Mouse (Mus musculus) spleen, postnatal 4 days (tissue): ENCODE data around the gene Nvl.

Source experiments
- DNase-seq, 2 experiments: peaks; one replicate each; pipeline ENCODE4 v3.0.0; 2022; ENCODE audit warnings: low spot score in 2 of 2

Gene Nvl

GRCm38 (mm10) chr1:181143950-181144836 is at the start of gene Nvl, which contains the start of gene Cnih4:
Gene Nvl (minus strand): TSS chr1:181144204.
Gene Cnih4 (plus strand): TSS chr1:181144693.
- peak; percentile 90 to 97 for DNase-seq

GRCm38 (mm10) chr1:181188925-181189324 is 44.9 kb upstream of the Nvl start:
- DNase-seq: no peak

- peak; percentile 47 to 70 for DNase-seq
Observed at GRCm38 (mm10) chr1:181170210-181170609, 26.2 kb upstream of the Nvl start.

GRCm38 (mm10) chr1:181168377-181168776 is 24.4 kb upstream of the Nvl start:
- no peak for DNase-seq

- no peak for DNase-seq
Observed at GRCm38 (mm10) chr1:181167816-181168215, 23.8 kb upstream of the Nvl start.

GRCm38 (mm10) chr1:181151541-181151940 is 7.5 kb upstream of the Nvl start:
- DNase-seq: no peak

GRCm38 (mm10) chr1:181150827-181151534 is 7.0 kb upstream of the Nvl start:
- DNase-seq: peak; percentile 91 to 97

GRCm38 (mm10) chr1:181150431-181150826 is 6.4 kb upstream of the Nvl start:
- no peak for DNase-seq

GRCm38 (mm10) chr1:181149373-181150017 is 5.5 kb upstream of the Nvl start:
- DNase-seq: no peak

- DNase-seq: no peak
Observed at GRCm38 (mm10) chr1:181148540-181148939, 4.5 kb upstream of the Nvl start.

- DNase-seq: no peak
Observed at GRCm38 (mm10) chr1:181146187-181146586, 2.2 kb upstream of the Nvl start.

- DNase-seq: no peak
Observed at GRCm38 (mm10) chr1:181144966-181145365, 962 bp upstream of the Nvl start.

GRCm38 (mm10) chr1:181143609-181143949 is 425 bp downstream of the Nvl start:
- DNase-seq: no peak

- no peak for DNase-seq
Observed at GRCm38 (mm10) chr1:181138730-181139129, 5.3 kb downstream of the Nvl start.

- DNase-seq: no peak
Observed at GRCm38 (mm10) chr1:181131915-181132314, 12.1 kb downstream of the Nvl start.

- DNase-seq: no peak
Observed at GRCm38 (mm10) chr1:181126766-181127165, 17.2 kb downstream of the Nvl start.

- no peak for DNase-seq
Observed at GRCm38 (mm10) chr1:181125916-181126315, 18.1 kb downstream of the Nvl start.

- no peak for DNase-seq
Observed at GRCm38 (mm10) chr1:181124145-181124544, 19.9 kb downstream of the Nvl start.

- DNase-seq: no peak
Observed at GRCm38 (mm10) chr1:181117112-181117511, 26.9 kb downstream of the Nvl start.

- no peak for DNase-seq
Observed at GRCm38 (mm10) chr1:181090048-181090447, 54.0 kb downstream of the Nvl start.

- no peak for DNase-seq
Observed at GRCm38 (mm10) chr1:181084021-181084420, 60.0 kb downstream of the Nvl start.

GRCm38 (mm10) chr1:181073075-181073474 is 70.9 kb downstream of the Nvl start:
- no peak for DNase-seq
